Mouse (Mus musculus) limb, embryonic 14.5 days (tissue): Measurements from ENCODE around the gene 1700016H13Rik. TPM values are rescaled to one million over a fixed set of nuclear protein-coding genes. Genes with fewer than 3 reads are reported as not detected.

ENCODE experiments used
- ATAC-seq: fragments of 200-750 bp; cut with Nextera tagmentation; 2 replicates; pipeline ENCODE4 v1.8.0; 2017; ENCODE audit warnings: low read depth, moderate number of reproducible peaks, moderate TSS enrichment; ENCODE audit not compliant: low FRiP score
- DNase-seq: peaks from one replicate; pipeline ENCODE4 v3.0.0-alpha.2; 2015; ENCODE audit warnings: low spot score
- H3K27ac ChIP-seq: fragments of 300-500 bp; sonication (generic); replicated peaks from 2 replicates; pipeline ENCODE4 v1.5.1; 2014; ENCODE audit warnings: low read depth, mild to moderate bottlenecking, low read length, moderate library complexity, mixed read lengths
- H3K27me3 ChIP-seq: fragments of 300-500 bp; sonication (generic); 2 replicates; pipeline ENCODE4 v1.6.1; 2014; ENCODE audit warnings: low read length, mixed read lengths; ENCODE audit not compliant: control insufficient read depth, insufficient read depth
- H3K36me3 ChIP-seq: fragments of 300-500 bp; sonication (generic); 2 replicates; pipeline ENCODE4 v1.6.1; 2014; ENCODE audit warnings: mild to moderate bottlenecking, low read length, moderate library complexity, mixed read lengths; ENCODE audit not compliant: control insufficient read depth, insufficient read depth
- H3K4me1 ChIP-seq: fragments of 300-500 bp; sonication (generic); 2 replicates; pipeline ENCODE4 v1.6.1; 2014; ENCODE audit warnings: antibody characterized with exemption, low read length, mixed read lengths; ENCODE audit not compliant: control insufficient read depth, insufficient read depth
- H3K4me2 ChIP-seq: fragments of 300-500 bp; sonication (generic); replicated peaks from 2 replicates; pipeline ENCODE4 v1.6.1; 2014; ENCODE audit warnings: low read depth, mild to moderate bottlenecking, low read length, moderate library complexity; ENCODE audit not compliant: severe bottlenecking
- H3K4me3 ChIP-seq: fragments of 300-500 bp; sonication (generic); replicated peaks from 2 replicates; pipeline ENCODE4 v1.5.1; 2014; ENCODE audit warnings: low read length
- H3K9ac ChIP-seq: fragments of 300-500 bp; sonication (generic); 2 replicates; pipeline ENCODE4 v1.6.1; 2014; ENCODE audit warnings: mild to moderate bottlenecking, low read depth, low read length, moderate library complexity; ENCODE audit not compliant: severe bottlenecking
- H3K9me3 ChIP-seq: fragments of 300-500 bp; sonication (generic); 2 replicates; pipeline ENCODE4 v1.6.1; 2016; ENCODE audit warnings: low read length; ENCODE audit not compliant: control insufficient read depth
- POLR2A ChIP-seq: fragments of 200-500 bp; IDR thresholded peaks from 2 replicates; pipeline ENCODE4 v1.8.0; 2012; ENCODE audit warnings: inconsistent platforms, mild to moderate bottlenecking, moderate library complexity, borderline replicate concordance; ENCODE audit not compliant: insufficient read depth, insufficient read length; ENCODE audit errors: extremely low read depth
- WGBS: fragments of 180-500 bp; shearing (Covaris S2); extraction: QIAGEN DNeasy Blood & Tissue Kit; methylation state at CpG from one replicate; pipeline ENCODE4 v1.1.7; 2014; 5-methylcytosine and 5-hydroxymethylcytosine counted together
- polyA plus RNA-seq, 2 experiments: library from polyadenylated mRNA; depleted of rRNA in 1 of 2; stranded (reverse) in 1 of 2; unstranded in 1 of 2; fragments of >200 nt; fragmentation: Nextera tagmentation in 1 of 2; extraction: Ambion mirVana in 1 of 2; gene quantifications; 2 replicates each; pipeline versions ENCODE4 v1.2.1 to v1.2.3; 2012 to 2014

The 1700016H13Rik gene
- polyA plus RNA-seq, 2 experiments = 0.21 to 0.22 TPM

GRCm38 (mm10) chr5:103698577-103698976 lies 42.8 kb upstream of the 1700016H13Rik start:
- no peaks in the 10 kb centered on the region; the same call in 1 of the 2 replicates for H3K4me1 ChIP-seq
- H3K27me3 ChIP-seq = peaks cover 6% of the 10 kb centered on the region
- TF ChIP-seq POLR2A = no peak
- 59% methylated on average over 4 of the region's 4 CpGs for WGBS
- no peak overlapping the region for H3K9ac ChIP-seq
- DNase-seq = no peak
- no peak overlapping the region for H3K4me3 ChIP-seq
- H3K4me2 ChIP-seq = no peak overlapping the region
- no peak overlapping the region for H3K27ac ChIP-seq
- H3K36me3 ChIP-seq = no peaks in the 10 kb centered on the region
- no peaks in the 10 kb centered on the region for H3K9me3 ChIP-seq
- ATAC-seq = no peak

DNA sequence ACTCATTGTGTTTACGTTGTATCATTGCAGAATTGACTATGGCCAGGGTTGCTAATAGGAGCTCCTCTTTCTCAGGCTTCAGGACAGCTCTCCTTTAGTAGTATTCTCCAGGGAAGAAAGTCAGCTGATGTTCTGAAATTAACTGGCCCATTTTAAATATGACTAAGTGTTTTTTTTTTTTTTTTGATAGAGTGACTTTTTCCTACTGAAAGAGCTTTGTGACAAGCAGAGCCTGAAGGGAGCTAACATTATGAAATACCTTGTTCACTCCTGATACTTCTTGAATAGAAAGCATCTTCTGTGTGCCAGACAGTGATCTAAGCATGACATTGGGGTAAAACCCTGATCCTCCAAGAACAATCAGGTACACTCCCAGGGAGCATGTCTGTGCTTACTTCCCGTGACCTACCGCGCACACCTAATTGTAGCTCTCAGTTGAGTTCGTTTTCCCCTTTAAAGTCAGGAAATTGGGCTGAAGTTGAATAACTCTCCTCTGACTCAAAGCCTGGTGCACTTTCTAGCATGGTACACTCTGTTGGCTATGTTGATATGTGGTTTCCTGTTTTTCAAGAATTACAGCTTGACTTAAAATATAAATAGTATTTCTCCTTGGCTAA lies 42.2 kb upstream of the 1700016H13Rik start:
- Histone ChIP-seq H3K9me3 (no peaks in the 10 kb centered on the region), H3K27me3 (peaks cover 12% of the 10 kb centered on the region), H3K27ac (no peak overlapping the region), H3K4me2 (no peak overlapping the region), H3K9ac (no peak overlapping the region), H3K4me1 (peaks cover 3% of the 10 kb centered on the region; the same call in 1 of the 2 replicates), H3K36me3 (no peaks in the 10 kb centered on the region), H3K4me3 (no peak overlapping the region)
- DNase-seq (no peak), ATAC-seq (no peak)
- 72% methylated on average over 5 of the region's 5 CpGs for WGBS
- TF ChIP-seq POLR2A = no peak

DNA sequence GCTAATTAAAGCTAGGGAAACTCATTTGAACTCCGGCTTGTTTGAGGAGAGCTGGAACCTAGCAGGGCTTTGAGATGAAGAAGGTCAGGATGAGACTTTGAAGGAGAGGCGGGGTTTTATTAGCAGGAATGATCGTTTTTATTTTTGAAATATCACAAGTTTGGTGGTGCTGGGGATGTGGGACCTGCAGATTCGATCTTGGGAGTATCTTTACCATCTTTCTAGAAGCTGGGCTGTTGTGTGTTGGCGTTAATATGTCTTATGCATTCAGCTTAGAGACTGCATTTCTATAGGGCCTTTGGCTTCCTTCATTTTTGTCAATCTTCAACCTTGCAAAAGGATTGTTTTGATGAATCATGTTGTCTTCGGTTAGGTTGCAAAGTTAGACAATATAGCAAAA lies 38.3 kb upstream of the 1700016H13Rik start:
- H3K9ac ChIP-seq = no peak overlapping the region
- no peak for TF ChIP-seq POLR2A
- ATAC-seq (no peak), DNase-seq (no peak)
- H3K27ac ChIP-seq = no peak overlapping the region
- WGBS = 44% methylated on average over 6 of the region's 6 CpGs
- peaks cover 22% of the 10 kb centered on the region for H3K27me3 ChIP-seq
- no peak overlapping the region for H3K4me3 ChIP-seq
- H3K4me2 ChIP-seq = no peak overlapping the region; the same call in 1 of the 2 replicates
- H3K9me3 ChIP-seq = no peaks in the 10 kb centered on the region
- no peaks in the 10 kb centered on the region for H3K36me3 ChIP-seq
- H3K4me1 ChIP-seq = peaks cover 3% of the 10 kb centered on the region; the same call in 1 of the 2 replicates

GRCm38 (mm10) chr5:103693041-103693641 lies 37.3 kb upstream of the 1700016H13Rik start:
- Histone ChIP-seq H3K27me3 (peaks cover 22% of the 10 kb centered on the region), H3K4me1 (peaks cover 3% of the 10 kb centered on the region; the same call in 1 of the 2 replicates), H3K27ac (no peak overlapping the region), H3K36me3 (no peaks in the 10 kb centered on the region), H3K9me3 (no peaks in the 10 kb centered on the region), H3K4me2 (peak overlapping the region; percentile 99), H3K9ac (peak overlapping the region; percentile 50), H3K4me3 (peak overlapping the region; percentile 60)
- ATAC-seq = no peak
- no peak for DNase-seq
- WGBS = 1% methylated on average over 27 of the region's 28 CpGs
- no peak for TF ChIP-seq POLR2A

- Histone ChIP-seq H3K9me3 (no peaks in the 10 kb centered on the region), H3K4me3 (peak overlapping the region; percentile 60), H3K36me3 (no peaks in the 10 kb centered on the region), H3K9ac (peak overlapping the region; percentile 50), H3K4me1 (peaks cover 3% of the 10 kb centered on the region; the same call in 1 of the 2 replicates), H3K27ac (no peak overlapping the region), H3K27me3 (peaks cover 22% of the 10 kb centered on the region), H3K4me2 (peak overlapping the region; percentile 99)
- WGBS = under 1% methylated on average over 33 of the region's 34 CpGs
- DNase-seq (no peak), ATAC-seq (no peak; the same call in 1 of the 2 replicates)
- no peak for TF ChIP-seq POLR2A
Measured at GRCm38 (mm10) chr5:103692531-103693040, 36.8 kb upstream of the 1700016H13Rik start.
